Mouse (Mus musculus) frontal cortex, postnatal 14 days (tissue): Measurements from ENCODE around the gene Ints13.

Experiments used
- DNase-seq, 2 experiments: peaks; one replicate each; pipeline ENCODE4 v3.0.0; 2022; ENCODE audit warnings: low spot score in 2 of 2

The Ints13 gene

DNA sequence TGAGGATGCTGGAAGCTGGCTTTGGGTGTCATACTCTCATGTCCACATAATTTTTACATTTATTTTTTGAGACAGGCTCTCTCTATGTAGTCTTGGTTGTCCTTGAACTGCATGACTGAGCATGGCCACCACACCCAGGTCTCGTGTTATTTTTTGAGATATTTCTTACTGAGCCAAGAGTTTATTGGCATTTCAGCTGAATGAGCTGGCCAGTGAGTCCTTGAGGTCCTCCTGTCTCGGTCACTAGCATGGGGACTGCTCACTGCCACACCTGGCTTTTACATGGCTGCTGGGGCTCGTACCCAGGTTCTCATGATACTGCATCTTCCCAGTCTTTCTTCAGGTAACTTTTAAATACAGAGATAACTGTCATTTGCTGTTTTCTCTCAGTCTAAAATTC lies 37.2 kb downstream of the Ints13 start:
- no peak for DNase-seq

DNA sequence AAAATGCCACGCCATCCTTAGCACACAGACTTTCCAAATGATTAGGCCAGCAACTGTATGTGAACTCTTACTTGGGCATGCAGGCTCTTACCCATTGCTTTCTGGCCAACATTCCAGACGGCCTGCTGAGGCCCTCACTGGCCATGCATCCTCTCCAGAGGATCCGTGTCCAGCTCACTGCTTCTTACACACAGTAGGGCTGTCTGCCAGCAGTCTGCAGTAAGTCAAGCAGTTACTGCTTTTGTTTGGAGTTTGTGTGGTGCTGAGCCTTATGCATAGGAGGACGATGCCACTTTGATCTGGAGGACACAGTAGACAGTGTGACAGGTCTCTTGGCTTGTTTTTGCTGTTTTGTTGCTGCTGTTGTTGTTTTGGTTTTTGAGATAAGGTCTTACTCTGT lies 39.0 kb downstream of the Ints13 start:
- DNase-seq, result no peak

GRCm38 (mm10) chr6:146538071-146538470 lies 39.6 kb downstream of the Ints13 start:
- DNase-seq, result no peak

- DNase-seq, result no peak
Measured at GRCm38 (mm10) chr6:146537111-146537510, 40.5 kb downstream of the Ints13 start.

- no peak for DNase-seq
Measured at GRCm38 (mm10) chr6:146535501-146535900, 42.1 kb downstream of the Ints13 start.

- no peak for DNase-seq
Measured at GRCm38 (mm10) chr6:146533146-146533545, 44.5 kb downstream of the Ints13 start.

GRCm38 (mm10) chr6:146530769-146531168 lies 46.9 kb downstream of the Ints13 start:
- DNase-seq, result no peak

- DNase-seq, result no peak
Measured at GRCm38 (mm10) chr6:146530363-146530762, 47.3 kb downstream of the Ints13 start.

GRCm38 (mm10) chr6:146527537-146527936 lies 50.1 kb downstream of the Ints13 start:
- DNase-seq, result no peak

DNA sequence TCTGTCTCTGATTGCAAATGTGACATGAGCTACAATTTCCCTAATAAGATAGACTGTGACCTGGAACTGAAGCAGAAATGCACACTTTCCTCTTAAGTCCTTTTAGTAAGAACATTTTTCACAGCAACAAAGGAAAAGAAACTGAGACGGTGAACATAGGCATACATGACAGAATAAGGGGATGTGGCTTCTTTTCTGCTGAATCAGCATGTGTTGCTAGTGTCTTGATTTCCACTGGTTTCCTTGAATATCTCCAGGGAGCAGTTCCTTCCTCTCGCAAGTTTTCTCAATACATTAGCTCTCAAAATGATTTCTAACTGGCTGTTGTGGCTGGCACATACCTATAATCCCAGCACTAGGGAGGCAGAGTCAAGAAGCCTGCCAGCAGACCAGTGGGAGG lies 52.1 kb downstream of the Ints13 start:
- DNase-seq, result no peak

- no peak for DNase-seq
Measured at GRCm38 (mm10) chr6:146521456-146522245, 56.0 kb downstream of the Ints13 start.

- DNase-seq, result no peak
Measured at GRCm38 (mm10) chr6:146519019-146519418, 58.6 kb downstream of the Ints13 start.

GRCm38 (mm10) chr6:146515936-146516335 lies 61.7 kb downstream of the Ints13 start:
- no peak for DNase-seq

DNA sequence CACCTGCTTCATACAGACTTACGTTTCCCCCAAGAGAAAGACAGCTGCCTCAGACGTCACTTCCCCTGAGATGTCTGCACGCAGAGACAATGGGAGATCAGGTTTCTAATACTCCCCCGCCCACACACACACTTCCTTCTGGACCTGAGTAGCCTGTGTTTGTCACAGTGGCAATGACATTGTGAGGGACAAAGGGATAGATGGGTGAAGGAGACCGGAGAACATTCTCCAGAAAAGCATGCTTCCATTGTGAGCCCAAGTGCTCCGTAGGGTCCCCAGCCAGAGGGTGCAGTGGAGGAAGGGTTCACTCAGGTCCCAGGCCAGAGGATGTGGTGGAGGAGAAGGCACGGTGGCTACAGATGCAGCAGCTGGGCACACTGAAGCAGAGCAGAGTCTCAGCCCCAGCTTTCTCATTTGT lies 63.1 kb downstream of the Ints13 start:
- no peak for DNase-seq

DNA sequence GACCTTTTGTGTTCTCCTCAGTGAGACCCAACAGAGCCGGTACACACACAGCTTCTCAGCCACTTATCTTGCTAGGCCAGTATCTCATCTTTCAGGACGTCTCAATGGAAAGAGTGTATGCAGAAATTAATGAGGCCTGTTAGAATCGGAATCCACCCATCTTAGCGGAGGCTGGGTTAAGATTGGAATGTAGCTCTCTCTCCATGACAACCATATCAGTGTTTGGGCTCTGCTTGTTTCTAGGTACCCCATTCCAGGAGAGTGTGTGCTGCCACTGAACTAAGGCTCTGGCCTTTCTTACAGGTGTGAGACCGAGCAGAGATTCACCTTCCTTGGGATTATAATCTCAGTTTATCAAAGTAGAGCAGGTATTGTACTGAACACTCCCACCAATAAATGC lies 63.7 kb downstream of the Ints13 start:
- no peak for DNase-seq

DNA sequence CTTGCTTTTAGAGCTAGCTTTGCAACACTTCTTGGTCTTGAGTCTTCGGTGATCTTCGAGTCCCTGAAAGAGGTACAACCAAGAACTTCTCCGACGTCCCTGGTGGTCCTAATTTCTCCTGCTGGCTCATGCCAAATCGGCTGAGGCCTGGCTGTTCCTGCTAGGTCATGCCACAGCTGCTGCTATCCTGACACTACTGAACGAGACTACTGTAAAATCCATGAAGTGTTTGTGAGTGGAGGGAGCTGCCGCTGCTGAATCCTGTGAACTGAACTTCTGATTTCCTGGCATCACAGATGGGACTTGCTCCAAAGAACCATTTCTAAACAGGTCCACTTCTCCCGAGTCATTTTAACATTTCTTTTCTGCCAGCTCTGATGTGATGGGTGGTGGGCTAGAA lies 64.3 kb downstream of the Ints13 start:
- no peak for DNase-seq

- no peak for DNase-seq
Measured at GRCm38 (mm10) chr6:146511511-146511910, 66.1 kb downstream of the Ints13 start.

GRCm38 (mm10) chr6:146509891-146510290 lies 67.7 kb downstream of the Ints13 start:
- DNase-seq, result no peak

DNA sequence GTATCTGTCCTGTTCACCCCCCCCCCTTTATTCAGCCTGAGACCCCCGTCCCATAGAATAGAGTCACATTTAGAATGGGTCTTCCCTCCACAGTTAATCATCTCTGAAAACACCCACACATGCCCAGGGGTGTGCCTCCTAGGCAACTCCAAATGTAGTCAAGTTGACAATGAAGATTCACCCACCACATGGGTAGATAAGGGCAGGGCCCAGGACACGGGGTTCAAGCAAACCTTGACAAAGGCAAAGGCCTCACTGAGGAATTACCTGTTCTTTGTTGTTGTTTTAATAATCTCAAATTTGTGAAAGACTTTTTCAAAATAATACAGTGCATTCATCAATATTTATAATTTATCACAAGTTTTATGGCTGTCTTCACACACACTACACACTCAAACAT lies 73.2 kb downstream of the Ints13 start:
- no peak for DNase-seq

- DNase-seq, result no peak
Measured at GRCm38 (mm10) chr6:146502856-146503255, 74.8 kb downstream of the Ints13 start.

DNA sequence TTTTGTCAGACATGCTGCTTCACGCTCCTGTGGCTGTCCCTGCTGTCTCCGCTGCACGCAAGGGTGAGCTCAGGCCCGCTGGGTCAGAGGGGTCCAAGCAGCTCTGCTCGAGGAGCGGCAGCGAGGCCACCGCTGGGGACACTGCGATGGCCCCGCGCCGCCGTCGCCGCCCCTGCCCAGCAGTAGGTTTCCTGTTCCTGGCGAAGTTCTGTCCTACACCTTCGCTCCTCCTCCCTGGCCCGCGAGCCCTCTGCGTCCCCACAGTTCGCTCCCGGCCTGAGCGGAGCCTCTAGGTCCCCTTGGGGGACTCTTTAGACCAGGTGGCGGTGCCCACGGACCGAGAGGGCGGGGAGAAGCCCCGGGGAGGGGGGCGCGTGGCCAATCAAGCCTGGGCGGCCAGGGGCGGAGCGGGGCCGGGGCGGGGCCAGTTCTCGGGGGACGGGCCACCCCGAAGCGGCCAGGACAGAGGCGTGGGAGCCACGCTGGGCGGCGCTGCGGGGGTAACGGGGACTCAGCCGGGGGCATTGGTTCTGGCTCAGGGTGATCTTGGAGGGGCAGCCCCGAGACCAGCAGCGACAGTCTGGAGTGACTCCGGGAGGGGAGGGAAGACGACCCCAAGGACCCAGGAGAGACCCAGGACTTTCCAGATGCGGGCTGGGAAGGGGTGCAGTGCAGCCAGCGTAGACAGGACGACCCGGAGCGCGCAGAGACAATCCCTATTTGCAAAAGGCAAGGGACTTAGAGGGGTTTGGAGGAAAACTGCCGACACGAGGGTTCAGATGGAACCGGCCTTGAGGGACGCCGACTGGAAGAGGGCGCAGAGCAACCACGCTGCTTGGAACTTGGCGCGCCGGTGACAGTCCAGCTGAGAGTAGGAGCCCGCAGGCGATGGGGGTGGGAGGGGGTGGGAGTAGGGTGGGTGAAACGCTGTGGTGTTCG lies 75.5 kb downstream of the Ints13 start, which contains the start of gene Itpr2:
TSS of gene Itpr2 (minus strand) at position 358 of the 939 bp plus-strand sequence.
- peak; percentile 42 to 65 for DNase-seq

DNA sequence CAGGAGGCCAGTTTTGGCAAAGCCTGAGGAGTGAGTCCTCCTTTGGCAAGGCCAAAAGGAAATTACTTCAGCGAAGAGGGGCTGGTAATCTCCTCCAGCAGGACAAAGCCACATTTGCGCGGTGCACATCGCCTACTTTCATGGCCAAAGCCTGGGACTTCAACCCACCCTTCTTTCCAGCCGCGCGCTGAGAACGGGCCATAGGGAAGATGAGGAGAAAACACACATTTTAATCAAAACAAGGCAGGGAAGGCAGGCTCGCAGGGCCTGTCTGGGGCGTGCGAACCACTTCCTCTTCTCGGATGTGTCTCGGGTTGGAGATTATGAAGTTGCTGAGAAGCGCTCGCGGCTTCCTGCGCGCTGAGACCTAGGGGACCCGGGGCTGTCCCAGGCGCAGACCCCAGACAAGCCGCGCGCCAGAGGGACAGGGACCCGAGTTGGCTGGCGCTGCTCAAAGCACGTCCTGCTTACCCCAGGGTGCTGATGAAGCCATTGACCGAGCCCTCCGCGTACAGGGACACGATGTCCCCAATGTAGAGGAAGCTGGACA lies 76.2 kb downstream of the Ints13 start:
- DNase-seq, result peak; percentile 11 to 12
